Mouse (Mus musculus) ES-Bruce4 (cell line): Measurements from ENCODE around the gene C130050O18Rik. TPM values are rescaled to one million over a fixed set of nuclear protein-coding genes. Genes with fewer than 3 reads are reported as not detected.
A peak's percentile ranks its signal among the peaks of the same experiment; 100 is the strongest.

Experiments used
- H3K27ac ChIP-seq: 2 replicates; pipeline ENCODE4 v1.5.1; 2012; ENCODE audit warnings: low read length, inconsistent platforms; ENCODE audit not compliant: insufficient read depth
- H3K27me3 ChIP-seq: 2 replicates; pipeline ENCODE4 v1.6.1; 2012; ENCODE audit warnings: mild to moderate bottlenecking, low read length, inconsistent platforms; ENCODE audit not compliant: control insufficient read depth, poor library complexity, insufficient read depth, severe bottlenecking
- H3K36me3 ChIP-seq: 2 replicates; pipeline ENCODE4 v1.6.1; 2012; ENCODE audit warnings: inconsistent platforms, mild to moderate bottlenecking, low read length, moderate library complexity; ENCODE audit not compliant: control insufficient read depth, poor library complexity, insufficient read depth, severe bottlenecking
- H3K4me1 ChIP-seq: one replicate; pipeline ENCODE4 v1.8.1; 2011; ENCODE audit warnings: low read length; ENCODE audit not compliant: control insufficient read depth, insufficient read depth
- H3K4me3 ChIP-seq: 2 replicates; pipeline ENCODE4 v1.5.1; 2011; ENCODE audit warnings: low read depth, mild to moderate bottlenecking, low read length
- H3K9ac ChIP-seq: 2 replicates; pipeline ENCODE4 v1.6.1; 2012; ENCODE audit warnings: low read depth, mild to moderate bottlenecking, inconsistent platforms; ENCODE audit not compliant: poor library complexity, severe bottlenecking
- H3K9me3 ChIP-seq: replicated peaks from 2 replicates; pipeline ENCODE4 v1.6.1; 2012; ENCODE audit warnings: mild to moderate bottlenecking, low read length, inconsistent platforms; ENCODE audit not compliant: control insufficient read depth, poor library complexity, insufficient read depth, severe bottlenecking
- CTCF ChIP-seq: IDR thresholded peaks from one replicate; pipeline ENCODE4 v1.8.1; 2011; ENCODE audit warnings: low read depth, low read length
- EP300 ChIP-seq: IDR thresholded peaks from 2 replicates; pipeline ENCODE4 v1.6.1; 2011; ENCODE audit warnings: low read depth, low read length; ENCODE audit not compliant: insufficient read depth
- POLR2A ChIP-seq: IDR thresholded peaks from one replicate; pipeline ENCODE4 v1.8.1; 2011; ENCODE audit warnings: low read length; ENCODE audit not compliant: insufficient read depth
- polyA plus RNA-seq: library from polyadenylated mRNA; stranded (reverse); fragments of >200 nt; gene quantifications from 2 replicates; pipeline ENCODE4 v1.2.4, GENCODE M21; 2011; ENCODE audit warnings: low read depth; ENCODE audit not compliant: missing spikeins, insufficient read depth, insufficient read length

C130050O18Rik gene
- polyA plus RNA-seq, 1 experiment, result not detected

GRCm38 (mm10) chr5:139459938-139460337 lies 54.9 kb downstream of the C130050O18Rik start:
- Histone ChIP-seq H3K36me3 (0 out of 2 replicates have a peak, but pooled peaks cover 2% of the 10 kb centered on the region), H3K9me3 (no peaks in the 10 kb centered on the region), H3K4me3 (peak overlapping the region; percentile 88), H3K9ac (peak overlapping the region; percentile 54), H3K27me3 (no peaks in the 10 kb centered on the region), H3K27ac (no peak overlapping the region), H3K4me1 (peaks cover 3% of the 10 kb centered on the region)
- no peak for TF ChIP-seq CTCF
- TF ChIP-seq EP300, result no peak
- no peak for TF ChIP-seq POLR2A

- Histone ChIP-seq H3K27ac (no peak within 1 kb of the TSS), H3K36me3 (no peaks in the 10 kb centered on the region), H3K4me3 (peak within 1 kb of the TSS; percentile 88), H3K4me1 (peaks cover 3% of the 10 kb centered on the region), H3K9me3 (no peaks in the 10 kb centered on the region), H3K9ac (peak within 1 kb of the TSS; percentile 54), H3K27me3 (no peaks in the 10 kb centered on the region)
- TF ChIP-seq POLR2A (no peak), EP300 (no peak), CTCF (no peak)
Observed at GRCm38 (mm10) chr5:139460384-139461067, 55.4 kb downstream of the C130050O18Rik start, which contains the start of gene 3110082I17Rik. 3110082I17Rik (minus strand) TSS chr5:139460527.

- Histone ChIP-seq H3K4me1 (no peaks in the 10 kb centered on the region), H3K4me3 (no peak overlapping the region), H3K9me3 (no peaks in the 10 kb centered on the region), H3K36me3 (no peaks in the 10 kb centered on the region), H3K27me3 (no peaks in the 10 kb centered on the region), H3K9ac (no peak overlapping the region), H3K27ac (no peak overlapping the region)
- TF ChIP-seq EP300 (no peak), POLR2A (no peak), CTCF (no peak)
Observed at GRCm38 (mm10) chr5:139464874-139465273, 59.8 kb downstream of the C130050O18Rik start.

Other genes starting within 250 kb of the C130050O18Rik start
- gene Sun1, start 204.6 kb upstream of the C130050O18Rik start, polyA plus RNA-seq, result 74.1 and 84.2 TPM in 2 replicates
- 55.9 and 67.7 TPM in 2 replicates for gene Get4, start 153.0 kb upstream of the C130050O18Rik start, polyA plus RNA-seq
- 16.5 and 17.0 TPM in 2 replicates for gene Adap1, start 79.7 kb upstream of the C130050O18Rik start, polyA plus RNA-seq
- 19.9 and 26.1 TPM in 2 replicates for gene Cox19, start 53.9 kb upstream of the C130050O18Rik start, polyA plus RNA-seq
- gene Cyp2w1, start 52.7 kb upstream of the C130050O18Rik start, polyA plus RNA-seq, result not detected in 2 replicates
- gene Gpr146, start 27.6 kb upstream of the C130050O18Rik start, polyA plus RNA-seq, result 0.82 and 0.91 TPM in 2 replicates
- not detected in 2 replicates for gene Gper1, start 17.9 kb downstream of the C130050O18Rik start, polyA plus RNA-seq
- 44.5 and 48.7 TPM in 2 replicates for gene 3110082I17Rik, start 55.2 kb downstream of the C130050O18Rik start, polyA plus RNA-seq
- 10.7 and 11.3 TPM in 2 replicates for gene Zfand2a, start 79.3 kb downstream of the C130050O18Rik start, polyA plus RNA-seq
- gene Uncx, start 138.2 kb downstream of the C130050O18Rik start, polyA plus RNA-seq, result not detected in 2 replicates